Mouse (Mus musculus) embryonic facial prominence, embryonic 11.5 days (tissue): ENCODE results near the gene D130040H23Rik. TPM values are rescaled to one million over a fixed set of nuclear protein-coding genes. Genes with fewer than 3 reads are reported as not detected.

ENCODE experiments used
- ATAC-seq: fragments of 200-750 bp; cut with Nextera tagmentation; replicated peaks from 2 replicates; pipeline ENCODE4 v1.8.0; 2017; ENCODE audit warnings: low read depth; ENCODE audit not compliant: insufficient number of reproducible peaks, low FRiP score, low TSS enrichment
- DNase-seq: peaks from one replicate; pipeline ENCODE4 v3.0.0-alpha.2; 2015; ENCODE audit warnings: low spot score
- H3K27ac ChIP-seq: fragments of 300-500 bp; sonication (generic); replicated peaks from 2 replicates; pipeline ENCODE4 v1.5.1; 2014; ENCODE audit warnings: mild to moderate bottlenecking, low read depth, low read length, control low read depth
- H3K27me3 ChIP-seq: fragments of 300-500 bp; sonication (generic); 2 replicates; pipeline ENCODE4 v1.6.1; 2014; ENCODE audit warnings: mild to moderate bottlenecking, low read length, moderate library complexity, mixed read lengths; ENCODE audit not compliant: control insufficient read depth, insufficient read depth
- H3K36me3 ChIP-seq: fragments of 300-500 bp; sonication (generic); replicated peaks from 2 replicates; pipeline ENCODE4 v1.6.1; 2014; ENCODE audit warnings: low read depth, mild to moderate bottlenecking, low read length, moderate library complexity, mixed read lengths; ENCODE audit not compliant: control insufficient read depth, insufficient read depth
- H3K4me1 ChIP-seq: fragments of 300-500 bp; sonication (generic); 2 replicates; pipeline ENCODE4 v1.6.1; 2014; ENCODE audit warnings: low read length, mixed read lengths; ENCODE audit not compliant: control insufficient read depth, insufficient read depth
- H3K4me2 ChIP-seq: fragments of 300-500 bp; sonication (generic); 2 replicates; pipeline ENCODE4 v1.6.1; 2014; ENCODE audit warnings: low read depth, mild to moderate bottlenecking, control low read depth, low read length, moderate library complexity
- H3K4me3 ChIP-seq: fragments of 300-500 bp; sonication (generic); 2 replicates; pipeline ENCODE4 v1.5.1; 2014; ENCODE audit warnings: low read depth, low read length, control low read depth
- H3K9ac ChIP-seq: fragments of 300-500 bp; sonication (generic); replicated peaks from 2 replicates; pipeline ENCODE4 v1.6.1; 2014; ENCODE audit warnings: mild to moderate bottlenecking, control low read depth, low read length
- H3K9me3 ChIP-seq: fragments of 300-500 bp; sonication (generic); replicated peaks from 2 replicates; pipeline ENCODE4 v1.6.1; 2016; ENCODE audit warnings: mild to moderate bottlenecking, low read length, inconsistent platforms, mixed read lengths; ENCODE audit not compliant: control insufficient read depth
- WGBS: fragments of 180-500 bp; shearing (Covaris S2); extraction: QIAGEN DNeasy Blood & Tissue Kit; methylation state at CpG from one replicate; pipeline ENCODE4 v1.1.7; 2014; 5-methylcytosine and 5-hydroxymethylcytosine counted together
- polyA plus RNA-seq: library from polyadenylated mRNA; unstranded; fragments of >200 nt; fragmentation: Nextera tagmentation; extraction: Ambion mirVana; gene quantifications from 2 replicates; pipeline ENCODE4 v1.2.1, GENCODE M21; 2014

Gene D130040H23Rik
- polyA plus RNA-seq = 4.9 and 6.8 TPM in 2 replicates

DNA sequence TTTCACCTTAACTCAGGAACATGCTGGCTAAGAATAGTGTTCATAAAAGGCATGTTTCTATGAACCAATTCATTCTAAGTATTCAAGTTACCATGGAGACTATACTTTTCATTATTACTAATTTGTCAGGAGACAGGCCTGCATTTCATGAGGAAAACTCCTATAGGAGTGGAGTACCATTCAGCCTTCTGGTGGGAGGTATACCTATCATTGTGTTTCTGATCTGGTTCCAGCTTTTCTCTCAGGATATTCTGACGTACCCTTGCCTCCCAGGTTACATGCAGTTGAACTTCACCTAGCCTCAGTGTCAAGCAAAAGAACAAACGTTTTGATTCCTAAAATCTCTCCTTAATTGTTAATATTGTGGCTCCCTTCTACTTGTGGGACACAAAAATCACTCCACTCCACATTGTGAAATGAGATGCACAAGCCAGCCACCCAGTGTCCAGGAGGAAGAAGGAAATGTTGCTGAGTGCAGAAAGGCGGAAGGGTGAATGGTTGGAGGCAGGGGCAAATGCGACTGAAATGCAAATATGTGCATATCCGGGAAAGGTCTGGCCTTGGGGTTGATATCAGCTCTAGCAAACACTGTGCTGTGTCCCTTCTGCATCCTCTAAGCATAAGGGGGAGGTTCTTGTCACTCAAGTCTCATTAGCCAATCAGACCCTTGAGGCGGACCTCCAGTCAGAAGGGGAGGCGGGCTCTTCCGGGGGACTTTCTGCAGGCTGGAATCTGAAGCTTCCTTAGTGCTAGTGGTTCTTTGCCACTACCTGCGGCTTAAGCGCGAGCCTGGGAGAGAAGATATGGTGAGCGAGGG, at the start of gene D130040H23Rik:
D130040H23Rik (plus strand) TSS at position 695 of the 817 bp plus-strand sequence.
- Histone ChIP-seq H3K9ac (peak within 1 kb of the TSS; percentile 76), H3K36me3 (no peaks in the 10 kb centered on the region; the same call in 1 of the 2 replicates), H3K4me1 (no peaks in the 10 kb centered on the region), H3K9me3 (no peaks in the 10 kb centered on the region), H3K27me3 (no peaks in the 10 kb centered on the region), H3K4me2 (peak within 1 kb of the TSS; percentile 52), H3K4me3 (peak within 1 kb of the TSS; percentile 57), H3K27ac (peak within 1 kb of the TSS; percentile 57)
- 8% methylated on average over 12 of the region's 12 CpGs for WGBS
- DNase-seq = peak; percentile 93
- ATAC-seq = peak; percentile 100

DNA sequence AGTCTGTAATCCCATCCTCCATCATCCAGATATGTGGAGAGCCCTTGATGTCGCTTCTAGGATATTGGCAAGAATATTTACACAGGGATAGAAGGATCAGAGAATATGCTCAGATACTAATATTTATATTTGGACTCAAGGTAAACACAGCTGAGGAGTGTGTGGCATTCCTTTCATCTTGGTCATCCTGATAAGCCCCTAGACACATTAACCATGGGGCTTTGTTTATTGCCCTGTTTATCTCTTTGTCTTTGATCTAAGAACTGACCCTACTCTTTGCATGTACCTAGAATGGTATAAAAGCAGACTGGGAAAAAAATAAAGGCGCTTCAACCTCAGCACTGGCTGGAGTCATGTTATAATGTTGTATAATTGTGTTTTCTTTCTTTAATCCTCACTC, 28.3 kb upstream of the D130040H23Rik start:
- DNase-seq (no peak), ATAC-seq (no peak)
- WGBS = 85% methylated on average over 2 of the region's 2 CpGs
- H3K4me3 ChIP-seq = no peak overlapping the region
- no peak overlapping the region for H3K27ac ChIP-seq
- no peak overlapping the region for H3K4me2 ChIP-seq
- H3K4me1 ChIP-seq = no peaks in the 10 kb centered on the region
- no peaks in the 10 kb centered on the region for H3K36me3 ChIP-seq
- no peaks in the 10 kb centered on the region for H3K9me3 ChIP-seq
- no peak overlapping the region for H3K9ac ChIP-seq
- H3K27me3 ChIP-seq = no peaks in the 10 kb centered on the region

DNA sequence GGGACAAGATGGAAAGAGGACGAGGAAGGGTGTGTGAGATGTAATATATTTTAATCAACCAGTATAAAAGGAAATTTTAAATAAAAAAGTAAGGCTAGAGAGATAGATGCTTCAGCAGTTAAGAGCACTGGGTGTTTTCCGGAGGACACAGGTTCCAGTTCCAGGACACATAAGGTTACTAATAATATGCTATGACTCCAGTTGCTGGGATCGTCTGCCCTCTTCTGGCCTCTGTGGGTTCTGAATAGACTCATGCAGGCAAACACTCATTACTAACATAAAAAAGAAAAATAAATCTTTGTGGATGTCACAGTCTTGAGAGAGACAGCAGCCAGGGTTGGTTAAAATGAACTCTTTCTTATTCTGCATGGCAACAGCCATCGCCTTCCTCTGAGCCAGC, 2.4 kb upstream of the D130040H23Rik start:
- Histone ChIP-seq H3K9ac (no peak overlapping the region), H3K4me3 (no peak overlapping the region), H3K4me1 (no peaks in the 10 kb centered on the region), H3K27ac (no peak overlapping the region), H3K4me2 (no peak overlapping the region), H3K36me3 (no peaks in the 10 kb centered on the region), H3K27me3 (no peaks in the 10 kb centered on the region), H3K9me3 (no peaks in the 10 kb centered on the region)
- DNase-seq (peak; percentile 9), ATAC-seq (no peak)
- WGBS = 68% methylated on average over 4 of the region's 4 CpGs

DNA sequence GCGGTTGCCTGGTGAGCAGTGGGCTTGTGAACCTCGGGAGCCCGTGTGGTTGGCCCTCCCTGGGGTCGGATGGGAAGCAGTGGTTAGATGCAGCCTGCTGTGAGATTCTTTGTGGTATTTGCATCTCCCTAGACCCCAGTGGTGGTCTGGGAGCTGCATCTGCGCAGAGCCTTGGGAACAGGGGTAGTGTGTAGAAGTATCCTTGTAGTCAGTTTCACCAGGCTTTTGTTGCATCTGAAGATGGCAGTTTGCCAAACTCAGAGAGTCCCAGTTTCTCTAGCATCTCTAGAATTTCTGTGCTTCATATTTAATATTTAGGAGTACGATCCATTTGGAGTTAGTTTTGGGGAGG, 299 bp downstream of the D130040H23Rik start:
- Histone ChIP-seq H3K36me3 (no peaks in the 10 kb centered on the region; the same call in 1 of the 2 replicates), H3K4me2 (peak overlapping the region; percentile 52), H3K27me3 (no peaks in the 10 kb centered on the region), H3K9me3 (no peaks in the 10 kb centered on the region), H3K4me3 (peak overlapping the region; percentile 57), H3K9ac (peak overlapping the region; percentile 76), H3K27ac (peak overlapping the region; percentile 57), H3K4me1 (no peaks in the 10 kb centered on the region)
- ATAC-seq = peak; percentile 88
- DNase-seq = no peak
- WGBS = 16% methylated on average over 6 of the region's 6 CpGs

DNA sequence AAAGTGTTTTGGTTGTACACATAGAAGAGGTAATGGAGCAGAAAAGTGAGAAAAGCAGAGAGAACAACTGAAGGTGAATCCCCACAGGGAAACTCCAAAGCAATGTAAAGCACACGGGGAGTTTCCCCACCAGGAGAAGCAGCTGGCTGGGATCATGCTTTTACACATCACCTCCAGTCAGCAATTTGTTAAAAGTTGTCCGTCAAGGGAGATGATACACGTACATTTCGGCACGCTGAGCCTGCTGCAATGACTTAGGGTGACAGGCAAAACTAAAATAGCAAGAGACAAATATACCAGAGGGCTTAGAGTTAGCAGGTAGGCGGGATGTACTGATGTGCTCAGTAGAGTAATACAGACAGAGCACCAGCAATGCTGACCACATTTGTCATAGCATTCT, 1.6 kb downstream of the D130040H23Rik start:
- DNase-seq (no peak), ATAC-seq (no peak)
- Histone ChIP-seq H3K27me3 (no peaks in the 10 kb centered on the region), H3K9ac (no peak overlapping the region), H3K4me3 (no peak overlapping the region), H3K36me3 (no peaks in the 10 kb centered on the region; the same call in 1 of the 2 replicates), H3K4me1 (no peaks in the 10 kb centered on the region), H3K27ac (no peak overlapping the region), H3K4me2 (no peak overlapping the region), H3K9me3 (no peaks in the 10 kb centered on the region)
- WGBS = 89% methylated on average over 6 of the region's 6 CpGs

DNA sequence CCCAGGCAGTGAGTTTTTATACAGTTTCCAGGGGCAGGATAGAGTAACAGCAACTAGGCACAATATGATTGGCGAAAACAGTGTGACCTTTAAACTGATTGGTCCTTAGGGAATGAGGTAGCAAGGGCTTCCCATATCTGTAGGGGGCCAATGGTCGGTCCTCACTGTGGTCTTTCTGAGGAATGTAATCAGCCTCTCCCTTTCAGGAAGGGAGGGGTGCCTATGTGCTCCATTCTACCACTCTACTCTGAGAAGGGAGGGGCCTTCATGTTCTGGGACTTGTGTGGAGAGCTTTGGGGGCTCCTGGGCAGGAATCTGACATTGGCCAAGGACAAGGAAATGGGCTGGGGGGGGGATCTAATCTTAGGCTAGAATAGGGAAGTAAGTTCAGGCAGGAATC, 53.9 kb downstream of the D130040H23Rik start:
- Histone ChIP-seq H3K4me2 (no peak overlapping the region), H3K9me3 (no peaks in the 10 kb centered on the region), H3K4me3 (no peak overlapping the region), H3K9ac (no peak overlapping the region), H3K36me3 (no peaks in the 10 kb centered on the region), H3K27ac (no peak overlapping the region), H3K4me1 (no peaks in the 10 kb centered on the region), H3K27me3 (no peaks in the 10 kb centered on the region)
- DNase-seq (no peak), ATAC-seq (no peak)
- 83% methylated on average over 2 of the region's 2 CpGs for WGBS

DNA sequence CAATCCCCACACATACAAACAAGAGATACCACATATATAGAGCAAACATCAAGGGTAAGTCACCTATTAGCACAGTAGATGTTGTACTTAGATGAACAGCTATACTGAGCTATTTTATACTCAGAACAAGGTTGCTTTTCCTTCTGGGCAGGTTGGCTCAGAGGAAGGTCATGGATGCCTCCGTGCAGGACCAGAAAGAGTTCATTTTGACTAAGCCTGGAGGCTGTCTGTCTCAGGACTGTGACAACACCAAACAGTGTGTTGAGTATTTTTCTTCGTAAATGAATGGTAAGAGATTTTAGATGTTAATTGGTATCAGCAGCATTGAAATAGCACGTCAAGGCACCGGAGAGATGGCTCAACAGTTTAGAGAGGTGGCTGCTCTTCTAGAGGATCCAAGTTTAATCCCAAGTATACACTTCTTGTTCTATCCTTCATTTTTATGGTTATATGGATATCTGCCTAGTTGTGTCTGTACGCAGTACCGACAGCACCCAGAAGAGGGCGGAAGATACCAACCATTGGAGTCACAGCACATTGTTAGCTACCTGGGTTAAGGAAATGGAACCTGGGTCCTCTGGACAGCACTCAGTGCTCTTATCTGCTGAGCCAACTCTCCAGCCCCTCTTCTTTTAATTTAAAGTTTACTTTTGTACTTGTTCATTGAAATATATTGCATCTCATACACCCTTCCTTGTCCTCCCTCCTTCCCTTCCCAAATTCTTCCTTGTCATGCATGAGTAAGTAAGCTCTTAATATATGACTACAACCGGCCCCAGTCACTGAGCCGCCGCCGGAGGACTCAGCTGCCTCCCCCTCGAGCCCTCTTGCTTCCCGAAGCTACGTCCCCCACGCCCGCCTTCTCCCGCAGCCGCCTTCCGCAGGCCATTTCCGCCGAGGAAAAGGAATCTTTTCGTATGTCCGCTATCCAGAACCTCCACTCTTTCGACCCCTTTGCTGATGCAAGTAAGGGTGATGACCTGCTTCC, 57.7 kb downstream of the D130040H23Rik start:
- Histone ChIP-seq H3K9me3 (no peaks in the 10 kb centered on the region), H3K27ac (no peak overlapping the region), H3K4me1 (no peaks in the 10 kb centered on the region), H3K9ac (peak overlapping the region; percentile 14; the same call in 1 of the 2 replicates), H3K4me3 (peak overlapping the region; percentile 22), H3K4me2 (peak overlapping the region; percentile 32), H3K27me3 (no peaks in the 10 kb centered on the region), H3K36me3 (no peaks in the 10 kb centered on the region)
- peak; percentile 81 for ATAC-seq
- 11% methylated on average over 24 of the region's 24 CpGs for WGBS
- DNase-seq = peak; percentile 85
